Mouse (Mus musculus) frontal cortex, postnatal 10 days (tissue): Measurements from ENCODE around the gene Cep83.

Experiments used
- DNase-seq, 2 experiments: peaks; one replicate each; pipeline ENCODE4 v3.0.0; 2022; ENCODE audit warnings: low spot score in 2 of 2, mixed read lengths in 1 of 2

Gene Cep83

DNA sequence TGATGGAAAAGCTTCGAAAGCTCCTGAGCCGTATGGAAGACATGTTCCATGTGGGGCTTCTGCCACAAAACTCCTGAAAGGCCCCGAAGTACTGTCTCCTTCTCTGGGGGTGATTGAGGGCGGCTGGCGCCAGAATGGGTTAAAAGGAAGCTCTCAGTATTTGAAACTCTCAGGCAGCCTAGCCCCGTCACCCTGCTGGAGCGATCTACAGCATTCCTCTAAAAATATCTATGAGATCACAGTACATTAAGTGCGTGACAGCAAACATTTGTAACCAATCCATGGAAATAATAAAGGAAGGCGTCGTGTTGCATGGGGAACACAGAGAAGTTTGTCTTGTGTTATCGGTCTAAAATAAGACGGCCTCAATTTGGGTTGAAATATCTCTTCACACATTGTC is 138.0 kb downstream of the Cep83 start:
- no peak for DNase-seq

DNA sequence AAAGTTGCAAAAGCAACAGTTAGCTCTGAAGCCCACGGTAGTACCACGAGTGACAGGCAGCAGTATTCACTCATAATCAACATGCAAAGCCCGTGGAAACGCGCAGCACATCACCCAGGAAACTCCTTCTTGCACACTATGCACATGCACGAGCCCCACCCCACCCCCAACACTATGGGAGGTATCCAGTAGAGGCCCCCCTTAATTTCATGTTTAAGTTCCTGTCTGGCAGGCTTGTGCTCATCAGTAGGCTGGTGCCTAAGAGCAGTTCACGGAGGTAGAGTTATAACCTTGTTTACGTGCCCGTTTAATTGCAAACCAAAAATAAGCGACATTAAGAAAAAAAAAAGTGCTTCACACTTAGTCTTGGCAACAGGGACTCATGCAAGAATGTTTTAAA is 138.9 kb downstream of the Cep83 start:
- DNase-seq = no peak

DNA sequence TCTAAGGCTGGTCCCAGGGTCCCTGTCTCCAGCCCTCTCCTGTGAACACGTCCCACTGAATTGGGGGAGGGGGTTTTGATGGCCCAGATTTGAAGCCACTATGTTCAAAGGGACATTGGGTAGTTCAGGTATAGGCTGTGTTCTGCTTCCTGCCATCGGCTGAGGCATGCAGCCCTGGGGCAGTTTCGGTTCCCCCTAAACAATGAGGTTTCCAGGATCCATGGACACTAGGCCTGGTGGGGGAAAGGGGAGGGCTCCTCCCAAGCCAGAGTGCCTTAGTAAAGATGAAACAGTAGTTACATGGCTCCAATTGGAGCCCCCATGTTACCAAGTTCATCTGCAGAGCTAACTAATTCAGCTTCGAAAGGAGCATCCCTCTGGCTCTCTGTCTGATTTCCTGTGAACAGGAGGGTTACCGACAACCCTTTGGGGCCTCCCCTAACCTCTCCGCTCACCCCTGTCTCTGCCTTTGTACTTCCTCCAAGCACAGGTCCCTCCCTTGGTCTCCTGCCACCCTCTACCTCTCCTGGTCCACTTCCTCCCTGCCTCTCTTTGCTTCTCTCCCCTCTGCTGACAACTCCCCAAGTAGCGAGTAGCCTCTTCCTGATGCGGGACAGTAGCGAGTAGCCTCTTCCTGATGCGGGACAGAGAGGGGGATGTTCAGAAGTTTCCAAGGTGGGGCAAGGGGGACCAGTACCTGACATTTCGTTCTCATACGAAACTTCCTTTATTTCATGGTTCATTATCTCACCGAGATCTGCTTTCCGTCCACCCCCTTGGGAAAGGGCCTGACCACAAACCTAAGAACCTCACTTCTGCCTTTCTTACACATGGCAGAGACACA is 139.7 kb downstream of the Cep83 start:
- DNase-seq = peak in 1 of 2 experiments; percentile 14

DNA sequence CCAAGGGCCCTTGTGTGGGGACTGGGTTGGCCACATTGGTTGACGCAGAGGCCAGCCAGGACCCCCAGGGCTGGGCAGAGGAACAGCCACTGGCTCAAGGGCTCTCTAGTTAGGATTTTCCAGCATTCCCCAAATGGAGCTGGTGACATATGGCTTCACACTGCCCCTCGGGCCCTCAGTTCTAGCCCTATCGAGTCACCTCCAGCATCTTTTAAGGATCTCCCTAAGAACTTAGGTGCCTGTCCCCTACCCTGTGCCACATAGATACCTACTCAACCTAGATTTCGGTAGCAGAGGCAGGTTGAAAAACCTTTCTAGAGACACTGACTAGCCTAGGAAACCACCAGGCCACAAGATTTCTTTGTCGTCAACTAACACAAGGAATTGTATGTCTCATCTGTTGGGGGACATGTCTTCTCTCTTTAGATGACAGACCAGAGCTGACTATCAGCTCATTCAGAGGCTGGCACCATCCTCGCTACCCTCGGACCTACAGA is 140.3 kb downstream of the Cep83 start:
- no peak for DNase-seq

DNA sequence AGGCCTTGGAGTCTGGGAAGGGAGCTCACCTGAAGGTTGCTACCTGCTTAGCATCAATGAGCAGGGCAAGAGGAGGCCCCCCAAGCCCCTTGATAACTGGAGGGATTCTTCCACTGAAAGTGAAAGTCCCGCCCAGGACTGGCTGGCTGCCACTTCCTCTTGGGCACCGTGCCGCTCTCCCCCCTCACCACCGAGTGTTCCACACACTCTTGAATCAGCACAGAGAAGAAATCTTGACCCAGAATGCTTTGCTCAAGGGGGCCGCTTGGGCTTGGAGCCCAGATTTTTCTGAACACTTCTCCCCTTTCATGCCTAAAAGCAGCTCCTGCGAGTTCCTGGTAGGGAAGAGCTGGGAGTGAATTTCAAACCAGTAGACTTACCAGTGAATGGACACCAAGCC is 141.0 kb downstream of the Cep83 start:
- peak; percentile 91 to 93 for DNase-seq

DNA sequence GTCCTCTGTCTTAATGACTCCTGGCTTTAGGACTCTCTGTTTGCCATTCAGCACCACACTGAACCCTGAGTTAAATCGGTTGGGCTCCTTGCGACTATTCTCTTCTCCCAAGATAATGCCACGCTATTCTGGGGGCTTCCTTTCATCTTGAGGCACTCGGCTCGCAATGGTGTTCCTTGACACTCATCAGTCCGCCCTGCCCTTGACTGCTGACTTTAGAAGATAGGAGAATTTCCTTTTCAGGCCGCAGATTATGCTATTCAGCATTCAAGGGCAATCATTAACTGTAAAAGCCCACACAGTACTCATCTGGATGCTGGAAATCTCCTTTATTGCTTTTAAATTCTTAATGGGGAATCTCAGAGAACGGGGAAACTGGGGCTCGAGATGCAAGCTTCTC is 147.4 kb downstream of the Cep83 start:
- no peak for DNase-seq
